Mouse (Mus musculus): ENCODE measurements around the gene Naga. TPM values are rescaled to one million over a fixed set of nuclear protein-coding genes. Genes with fewer than 3 reads are reported as not detected.

The Naga gene
- total RNA-seq, 2 experiments from 2014 or later: 25.4 to 32.2 TPM

DNA sequence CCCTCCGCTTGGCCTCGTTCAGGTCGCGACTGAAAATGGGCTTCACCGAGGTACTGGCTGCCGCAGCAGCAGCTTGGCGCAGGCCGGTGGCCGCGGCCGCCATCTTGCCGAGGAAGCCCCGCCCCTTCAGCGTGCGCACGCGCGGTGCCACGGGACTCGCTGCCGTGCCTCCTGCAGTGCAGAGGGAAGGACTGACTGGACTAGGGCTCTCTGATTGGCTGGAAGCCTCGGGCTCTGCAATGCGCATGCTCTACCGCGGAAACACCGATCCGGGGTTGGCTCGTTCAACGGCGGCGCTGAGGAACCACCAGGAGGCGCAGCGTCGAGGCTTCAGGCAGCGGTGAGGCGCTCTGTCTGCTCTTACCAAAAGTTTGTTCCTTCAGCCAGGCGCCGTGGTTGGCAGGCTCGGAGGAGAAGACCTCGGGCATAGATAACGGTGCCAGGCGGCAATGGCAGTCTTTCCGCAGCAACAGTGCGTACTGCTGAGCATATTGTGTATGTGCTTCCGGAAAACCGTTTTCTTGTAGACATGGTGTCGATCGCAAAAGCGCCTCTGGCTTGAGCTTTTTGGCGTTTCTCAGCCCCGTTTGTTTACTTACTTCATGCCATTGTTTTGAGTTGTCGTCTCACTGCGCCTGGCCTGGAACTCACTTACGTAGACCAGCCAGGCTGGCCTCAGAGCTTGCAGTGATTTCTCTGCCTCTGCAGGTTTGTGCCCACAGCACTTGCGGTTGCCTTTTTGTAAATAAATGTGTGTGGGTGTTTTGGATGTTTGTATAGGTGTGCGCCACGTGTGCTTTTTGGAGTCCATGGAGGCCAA lies 15.6 kb upstream of the Naga start, which contains the start of gene Ndufa6:
Ndufa6 (minus strand) TSS at position 197 of the 820 bp plus-strand sequence.
- peak; percentile 97 to 99 for DNase-seq

- DNase-seq: no peak
Observed at GRCm38 (mm10) chr15:82353745-82354113, 15.0 kb upstream of the Naga start.

DNA sequence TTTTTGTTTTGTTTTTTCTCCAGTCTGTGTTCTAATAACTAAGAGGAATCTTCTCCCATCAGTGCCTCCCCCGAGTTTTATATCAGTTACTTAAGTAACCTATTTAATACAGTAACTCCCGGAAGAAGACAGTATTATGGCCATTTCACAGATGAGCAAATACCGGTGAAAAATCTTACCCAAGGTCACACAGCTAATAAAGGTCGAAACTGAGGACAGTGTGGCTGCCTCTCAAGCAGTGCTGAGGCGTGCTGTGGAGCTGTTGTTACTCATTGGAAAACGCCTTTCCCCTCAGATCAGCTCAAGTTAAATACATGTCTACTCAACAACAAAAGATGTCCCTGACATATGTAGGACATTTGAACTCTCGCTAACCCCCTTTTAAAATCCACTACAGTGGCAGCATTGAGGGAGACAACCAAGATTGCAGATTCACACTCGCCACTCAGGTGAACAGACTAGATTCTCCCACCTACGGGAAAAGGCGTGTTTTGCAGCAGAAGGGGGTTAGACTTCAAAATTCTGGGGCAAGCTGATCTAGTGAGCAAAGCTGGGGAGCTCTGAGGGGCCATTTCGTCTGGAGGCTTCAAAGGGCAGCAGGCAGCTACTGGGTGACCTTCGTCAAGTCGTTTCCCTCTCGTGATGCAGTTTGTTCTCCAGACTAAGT lies 14.5 kb upstream of the Naga start:
- DNase-seq: peak in 1 of 2 experiments; percentile 48

DNA sequence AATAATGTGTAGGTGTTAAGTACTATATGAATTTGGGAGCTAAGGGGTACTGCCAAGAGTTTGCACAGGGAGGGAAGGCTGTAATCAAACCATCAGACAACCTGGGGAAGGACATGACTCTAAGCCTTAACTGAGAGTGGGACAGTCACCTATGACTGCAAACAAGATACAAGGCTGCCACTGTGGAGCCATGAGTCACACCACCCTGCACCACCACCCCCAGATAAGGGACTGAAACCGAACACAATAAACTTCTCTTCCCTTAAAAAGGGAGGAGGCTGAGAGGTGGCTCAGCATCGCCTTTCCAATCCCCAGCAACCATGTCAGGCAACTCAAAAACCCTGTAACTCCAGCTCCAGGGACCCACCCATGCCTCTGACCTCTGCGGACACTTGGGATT lies 12.8 kb upstream of the Naga start:
- DNase-seq: no peak

GRCm38 (mm10) chr15:82350349-82350748 lies 11.6 kb upstream of the Naga start:
- no peak for DNase-seq

DNA sequence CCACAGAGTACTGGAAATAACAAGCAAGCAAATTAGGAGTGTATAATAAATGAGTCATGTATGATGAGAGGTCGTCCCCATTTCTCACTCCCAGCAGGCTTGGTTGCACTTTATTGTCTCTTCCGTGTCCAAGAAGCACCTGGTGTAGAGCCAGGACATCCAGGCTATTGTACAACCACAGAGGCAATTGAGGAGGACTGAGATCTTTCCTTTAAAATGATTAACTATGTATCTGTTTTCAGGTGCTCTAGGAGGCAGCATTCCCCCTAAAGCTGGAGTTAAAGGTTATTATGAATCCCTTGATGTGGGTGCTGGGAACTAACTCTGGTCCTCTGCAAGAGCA lies 10.2 kb upstream of the Naga start:
- no peak for DNase-seq

GRCm38 (mm10) chr15:82348258-82348998 lies 9.7 kb upstream of the Naga start:
- no peak for DNase-seq

- DNase-seq: peak in 1 of 2 experiments; percentile 5
Observed at GRCm38 (mm10) chr15:82347852-82348251, 9.1 kb upstream of the Naga start.

DNA sequence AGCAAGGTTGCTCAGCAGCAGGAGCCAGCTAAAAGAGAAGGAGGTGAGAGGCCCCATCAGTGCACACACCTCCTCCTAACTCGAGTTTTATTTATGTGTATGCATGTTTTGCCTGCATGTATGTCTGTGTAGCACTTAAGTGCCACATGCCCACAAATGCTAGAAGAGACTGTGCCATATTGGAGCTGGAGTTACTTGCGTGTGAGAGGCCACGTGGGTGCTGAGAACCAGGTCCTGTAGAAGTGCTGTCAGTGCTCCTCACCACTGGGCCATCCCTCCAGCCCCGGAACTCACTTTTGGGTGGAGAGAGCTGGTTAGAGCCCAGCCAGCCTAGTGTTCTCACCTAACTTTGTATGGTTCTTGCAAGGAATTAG lies 8.6 kb upstream of the Naga start:
- no peak for DNase-seq

DNA sequence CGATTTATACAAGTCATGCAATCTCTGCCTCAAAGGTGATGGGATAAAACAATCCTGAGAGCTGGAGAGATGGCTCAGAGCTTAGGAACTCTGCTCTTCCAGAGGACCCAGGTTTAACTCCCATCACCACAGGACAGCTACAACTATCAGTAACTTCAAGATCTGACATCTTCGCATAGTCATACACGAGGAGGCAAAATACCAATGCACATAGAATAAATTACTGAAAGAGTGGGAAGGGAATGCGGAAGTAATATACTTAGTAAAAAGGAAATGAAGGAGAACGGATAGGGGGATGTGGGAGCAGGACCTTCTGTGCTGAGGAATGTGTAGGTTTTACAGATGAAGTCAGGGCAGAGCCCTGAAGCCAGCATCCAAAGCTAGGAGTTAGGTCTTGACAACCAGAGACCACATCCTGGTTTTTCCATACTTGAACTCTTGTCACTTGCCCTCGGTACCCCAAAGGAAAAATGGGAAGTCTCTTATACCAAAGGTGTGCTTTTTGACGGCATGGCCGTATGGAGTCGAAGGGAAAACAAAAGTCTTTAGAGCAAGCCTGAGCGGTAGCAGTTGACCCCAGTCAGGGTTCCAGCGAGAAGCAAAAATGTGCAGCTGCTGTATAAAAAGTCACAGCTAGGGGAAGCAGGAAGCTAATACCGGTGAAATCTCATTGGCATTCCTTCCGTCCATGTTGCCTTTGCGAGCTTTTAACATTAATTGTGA lies 8.0 kb upstream of the Naga start:
- DNase-seq: peak in 1 of 2 experiments; percentile 22

DNA sequence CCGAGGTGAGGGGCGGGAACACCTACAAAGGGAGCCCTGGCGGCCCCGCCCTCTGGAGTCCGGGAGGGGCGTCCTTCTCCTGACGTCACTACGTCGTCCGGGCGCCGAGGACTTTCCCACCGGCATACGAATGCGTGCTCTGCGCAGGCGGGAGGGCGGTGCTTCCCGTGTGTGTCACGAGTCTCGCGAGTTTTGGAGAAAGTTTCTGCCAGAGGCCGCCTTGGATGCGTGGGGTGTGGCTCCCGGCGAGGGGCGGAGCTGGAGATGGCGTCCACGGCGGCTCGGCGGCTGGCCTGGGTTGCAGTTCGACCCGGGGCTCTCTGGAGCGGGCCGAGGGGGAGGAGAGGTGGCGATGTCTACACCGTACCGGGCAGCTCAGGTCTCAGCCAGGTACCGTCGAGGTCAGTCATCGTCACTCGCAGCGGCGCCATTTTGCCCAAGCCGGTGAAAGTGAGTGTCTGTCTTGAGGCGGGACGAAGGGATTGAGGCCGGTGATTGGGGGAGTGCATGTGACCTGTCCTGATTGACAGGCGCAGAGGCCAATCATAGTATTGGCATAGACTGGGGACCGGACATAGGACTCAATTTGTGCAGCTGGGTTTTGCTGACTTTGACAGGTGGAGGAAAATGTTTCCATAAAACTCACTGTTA lies 7.2 kb upstream of the Naga start:
- DNase-seq: peak; percentile 98 to 99

- no peak for DNase-seq
Observed at GRCm38 (mm10) chr15:82344971-82345370, 6.2 kb upstream of the Naga start.

- no peak for DNase-seq
Observed at GRCm38 (mm10) chr15:82343368-82344287, 4.9 kb upstream of the Naga start.

DNA sequence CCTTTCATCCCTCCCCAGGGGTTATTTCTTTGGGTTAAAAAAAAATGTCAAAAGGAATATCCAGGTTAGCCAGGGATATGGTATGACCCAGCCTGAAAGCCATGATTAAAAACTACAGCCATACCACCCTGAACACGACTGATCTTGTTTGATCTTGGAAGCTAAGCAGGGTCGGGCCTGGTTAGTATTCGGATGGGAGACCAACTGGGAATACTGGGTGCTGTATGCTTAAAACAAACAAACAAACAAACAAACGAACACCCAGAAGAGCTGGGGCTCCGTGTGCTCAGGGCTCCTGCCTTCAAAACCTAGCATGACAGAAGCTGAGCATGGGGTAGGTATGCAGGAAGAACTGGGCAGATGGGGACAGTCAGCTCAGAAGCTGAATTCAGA lies 3.8 kb upstream of the Naga start:
- DNase-seq: no peak

- DNase-seq: no peak
Observed at GRCm38 (mm10) chr15:82341675-82342542, 3.2 kb upstream of the Naga start.

- peak; percentile 72 to 78 for DNase-seq
Observed at GRCm38 (mm10) chr15:82341036-82341501, 2.3 kb upstream of the Naga start.

GRCm38 (mm10) chr15:82340414-82341035 lies 1.8 kb upstream of the Naga start:
- DNase-seq: no peak

DNA sequence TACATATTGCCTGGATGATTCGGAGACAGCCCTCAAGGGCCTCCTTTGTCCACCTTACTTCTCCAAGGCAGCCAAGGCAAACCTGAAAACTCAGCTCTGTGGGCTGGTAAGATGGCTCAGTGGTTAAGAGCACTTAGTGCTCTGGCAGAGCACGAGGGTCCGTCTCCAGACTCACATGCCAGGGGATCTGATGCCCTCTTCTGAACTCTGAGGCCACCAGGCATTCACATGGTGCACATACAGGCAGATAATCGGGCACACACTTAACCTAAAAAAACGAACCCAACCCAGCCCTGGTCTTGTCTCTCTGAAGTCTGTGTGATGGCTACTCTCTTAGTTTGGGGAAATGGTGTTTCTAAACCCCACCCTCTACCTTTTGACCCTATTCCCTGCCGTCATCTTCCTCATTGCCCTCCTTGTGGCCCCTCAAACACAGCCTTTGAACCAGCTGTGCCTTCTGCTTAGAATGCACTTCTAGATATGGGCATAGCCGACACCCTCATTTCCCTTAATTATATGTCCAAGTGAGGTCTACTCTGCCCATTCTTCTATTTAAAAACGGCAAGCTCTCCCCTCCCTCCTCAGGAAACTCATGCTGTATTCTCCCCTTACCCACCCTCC lies 1.0 kb upstream of the Naga start:
- DNase-seq: peak in 1 of 2 experiments; percentile 17

DNA sequence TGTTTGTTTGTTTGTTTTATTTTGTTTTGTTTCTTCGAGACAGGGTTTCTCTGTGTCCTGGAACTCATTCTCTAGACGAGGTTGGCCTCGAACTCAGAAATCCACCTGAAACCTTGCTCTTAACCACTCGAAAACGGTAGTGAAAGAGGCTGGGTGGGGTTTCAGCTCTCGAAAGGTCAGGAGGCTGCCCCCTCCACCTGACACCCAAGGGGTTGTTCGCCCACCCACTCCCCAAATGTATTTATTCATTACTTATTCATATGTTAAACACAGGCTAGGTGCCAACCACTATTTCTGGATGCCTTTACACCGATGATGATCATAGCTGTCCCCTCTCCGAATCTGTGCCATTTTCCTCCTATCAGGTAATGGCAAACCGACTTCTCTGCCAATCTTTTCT lies 425 bp upstream of the Naga start:
- no peak for DNase-seq
